Mouse (Mus musculus): ENCODE measurements around the gene Dclre1b. TPM values are rescaled to one million over a fixed set of nuclear protein-coding genes. Genes with fewer than 3 reads are reported as not detected.

The Dclre1b gene
- polyA plus RNA-seq (2012; rRNA removed), result 8.3 and 8.9 TPM in 2 replicates

DNA sequence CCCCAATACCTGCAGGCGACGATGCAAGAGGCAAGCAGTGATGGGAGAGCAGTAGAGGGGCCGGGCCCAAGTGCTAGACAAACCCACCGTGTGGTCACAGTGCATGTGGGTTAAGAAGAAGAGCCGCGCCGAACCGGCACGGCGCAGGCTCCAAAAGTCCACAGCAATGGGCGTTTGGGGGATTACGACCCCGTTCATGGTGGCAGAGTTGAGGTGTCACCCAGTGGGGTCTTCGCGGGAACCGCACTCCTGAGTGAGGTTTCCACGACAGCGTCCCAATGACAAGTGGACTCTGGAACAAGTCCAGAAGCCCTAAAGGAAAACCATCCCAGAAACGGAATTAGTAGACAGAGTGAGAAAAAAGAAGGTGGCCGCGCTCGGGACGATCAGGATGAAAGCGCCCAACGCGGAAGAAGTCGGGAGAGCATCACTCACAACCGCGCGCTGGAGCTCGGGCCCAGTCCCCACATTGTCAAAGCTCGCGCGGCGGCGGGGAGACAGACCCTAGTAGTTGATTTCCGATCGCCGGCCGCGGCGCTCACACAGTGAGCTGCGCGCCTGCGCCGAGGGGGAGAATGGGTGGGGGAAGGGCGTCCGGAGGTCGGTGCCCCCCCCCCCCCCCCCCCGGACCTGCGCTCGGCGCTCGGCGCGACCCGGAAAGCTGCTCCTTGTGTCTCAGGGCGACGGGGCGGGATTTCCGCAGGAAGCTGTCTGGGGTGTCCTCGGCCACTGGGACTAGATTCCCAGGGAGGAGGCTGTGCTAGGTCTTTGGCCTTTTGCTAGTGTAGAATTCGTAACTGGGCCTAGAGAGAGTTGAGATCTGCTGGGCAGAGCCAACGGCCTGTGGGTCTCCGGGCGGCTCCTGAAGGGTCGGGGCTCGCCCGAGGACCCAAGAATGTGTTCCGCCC lies at the start of gene Dclre1b, which contains the start of the genes Ap4b1 and Gm43064:
Dclre1b (minus strand) TSS at position 554 of the 908 bp plus-strand sequence.
Ap4b1 (plus strand) TSS at position 630 of the 908 bp plus-strand sequence.
Gm43064 (plus strand) TSS at position 683 of the 908 bp plus-strand sequence.

DNA sequence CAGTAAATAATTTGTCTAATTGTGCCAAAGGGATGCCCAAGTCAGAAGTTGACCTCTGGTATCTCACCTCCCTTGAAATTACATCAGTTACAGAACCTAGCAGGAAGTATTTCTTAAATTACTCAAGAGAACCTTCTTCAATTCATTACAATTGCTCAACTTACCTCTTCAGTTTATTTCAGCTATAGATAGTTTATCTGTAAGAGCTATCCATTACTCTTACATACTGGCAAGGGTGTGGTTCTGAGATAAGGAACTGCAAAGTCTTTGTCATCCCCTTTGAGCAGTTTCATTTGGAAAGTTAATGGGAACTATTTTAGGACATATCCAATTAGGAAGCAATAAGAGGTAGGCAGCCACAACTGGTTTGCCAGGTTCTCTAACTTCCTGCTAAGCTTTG lies 23.2 kb upstream of the Dclre1b start, which contains the start of gene Bcl2l15:
Bcl2l15 (plus strand) TSS at position 176 of the 400 bp plus-strand sequence.

DNA sequence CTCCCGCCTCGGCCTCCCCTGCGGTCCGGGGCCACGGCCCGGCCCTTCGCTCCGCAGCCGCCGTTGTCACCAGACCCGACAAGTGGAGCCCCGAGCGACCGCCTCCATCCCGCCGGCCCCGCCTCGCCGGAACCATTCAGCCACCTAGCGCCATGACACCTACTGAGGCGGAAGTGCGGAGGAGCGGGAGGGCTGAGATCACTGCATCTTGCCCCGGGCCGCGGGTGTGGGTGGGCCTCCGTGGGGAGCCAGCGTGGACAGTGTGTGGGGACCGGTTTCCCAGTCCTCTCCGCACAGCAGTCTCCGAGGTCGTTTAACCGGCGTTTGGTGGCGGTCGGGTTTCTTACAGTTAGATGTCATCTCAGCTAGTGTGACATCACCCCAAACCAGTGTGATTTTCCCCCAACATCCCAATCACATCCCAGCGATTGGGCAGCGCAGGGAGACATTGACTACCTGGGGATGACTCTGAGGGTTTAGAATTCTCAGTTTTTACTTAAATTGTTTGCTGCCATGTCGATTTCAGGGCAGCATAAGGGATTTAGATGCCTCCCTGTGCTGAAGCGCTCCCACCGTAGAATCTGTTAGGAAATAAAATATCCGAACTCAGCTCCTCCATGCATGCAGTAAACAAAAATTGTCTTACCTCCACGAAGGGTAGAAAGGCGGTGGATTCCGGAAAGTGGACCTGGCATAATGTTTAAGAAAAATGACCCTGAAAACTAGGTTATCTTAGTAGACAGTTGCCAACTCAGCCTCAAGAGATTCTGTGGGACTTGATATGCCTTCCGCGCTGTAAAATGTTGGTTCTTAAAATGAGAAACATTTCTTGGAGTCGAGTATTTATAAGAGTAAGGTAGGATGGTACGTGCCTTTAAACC lies 17.8 kb downstream of the Dclre1b start, which contains the start of gene Hipk1:
Hipk1 (minus strand) TSS at position 334 of the 881 bp plus-strand sequence.

Other genes with a start within 250 kb of the Dclre1b start
- 18.7 and 25.7 TPM in 2 replicates for gene Syt6, start 234.2 kb downstream of the Dclre1b start, polyA plus RNA-seq (2012; rRNA removed)
- 0.05 TPM in 1 of 2 replicates, not detected in the other for gene Atg4a-ps, start 163.4 kb downstream of the Dclre1b start, polyA plus RNA-seq (2012; rRNA removed)
- 4.0 and 7.3 TPM in 2 replicates for gene Olfml3, start 71.4 kb downstream of the Dclre1b start, polyA plus RNA-seq (2012; rRNA removed)
- not detected in 2 replicates for gene Gm10964, start 70.1 kb downstream of the Dclre1b start, polyA plus RNA-seq (2012; rRNA removed)
- gene Hipk1, start 17.9 kb downstream of the Dclre1b start, polyA plus RNA-seq (2012; rRNA removed), result 26.1 and 27.7 TPM in 2 replicates
- 22.8 and 23.6 TPM in 2 replicates for gene Ap4b1, start 76 bp upstream of the Dclre1b start, polyA plus RNA-seq (2012; rRNA removed)
- 0.17 and 0.36 TPM in 2 replicates for gene Gm43064, start 129 bp upstream of the Dclre1b start, polyA plus RNA-seq (2012; rRNA removed)
- gene Bcl2l15, start 23.2 kb upstream of the Dclre1b start, polyA plus RNA-seq (2012; rRNA removed), result 1.9 TPM in 2 replicates
- 0.27 and 0.60 TPM in 2 replicates for gene Ptpn22, start 50.4 kb upstream of the Dclre1b start, polyA plus RNA-seq (2012; rRNA removed)
- 16.7 and 16.8 TPM in 2 replicates for gene Rsbn1, start 104.7 kb upstream of the Dclre1b start, polyA plus RNA-seq (2012; rRNA removed)
- 21.2 and 22.6 TPM in 2 replicates for gene Phtf1, start 158.7 kb upstream of the Dclre1b start, polyA plus RNA-seq (2012; rRNA removed)